Comparison of ENCODE assay signal across 8 mouse cellular contexts in the genomic region with DNA sequence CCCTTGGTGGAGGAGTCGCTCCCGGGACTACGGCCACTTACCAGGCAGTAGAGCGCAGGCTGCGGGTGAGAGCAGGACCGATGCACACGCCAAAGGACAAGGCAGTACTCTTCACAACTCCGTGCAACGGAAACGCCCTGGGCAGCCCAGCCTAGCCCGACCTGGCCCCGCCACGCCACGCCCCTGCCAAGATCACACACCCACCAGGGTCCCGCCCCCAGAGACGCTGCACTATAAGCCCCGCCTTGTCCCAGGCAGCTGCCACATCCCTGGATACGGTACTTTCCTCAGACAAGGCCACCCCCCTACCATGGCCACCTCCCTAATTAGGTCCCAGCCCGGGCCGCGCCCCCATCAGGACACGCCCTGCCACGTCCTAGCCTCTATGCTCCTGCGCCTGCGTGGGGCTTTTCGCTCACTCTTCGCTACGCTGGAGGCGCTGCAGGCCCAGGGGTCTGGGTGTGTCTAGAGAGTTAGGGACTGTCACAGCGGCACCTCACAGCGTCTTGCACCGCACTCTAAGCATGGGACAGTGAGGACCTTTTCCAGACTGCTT. TPM values are rescaled to one million over a fixed set of nuclear protein-coding genes. Genes with fewer than 3 reads are reported as not detected.
DNase-seq lines count a peak whose midpoint lies in the region; ATAC-seq and TF ChIP-seq lines count a peak whose summit lies in the region.

Gene Anxa5, minus strand, starts transcription at position 363 of the 556 bp plus-strand sequence.
Gene 1810062G17Rik, plus strand, starts transcription at position 406 of the 556 bp plus-strand sequence.

- H3K27me3 ChIP-seq in embryonic facial prominence, embryonic 15.5 days, result no peaks in the 10 kb centered on the region
- no peaks in the 10 kb centered on the region for H3K27me3 ChIP-seq in limb, embryonic 14.5 days (ENCODE audit: control insufficient read depth, insufficient read depth, low read length)
- H3K27me3 ChIP-seq in midbrain, postnatal 0 days (ENCODE audit: insufficient read depth, low read length), result no peaks in the 10 kb centered on the region

- peak; percentile 44; the same call in 1 of the 2 replicates for TF ChIP-seq CTCF in bone marrow, adult 2 months (IDR thresholded peaks at IDR 0.05; ENCODE audit: control insufficient read depth, insufficient read depth, low read length)
- TF ChIP-seq CTCF in midbrain, postnatal 0 days (IDR thresholded peaks at IDR 0.05), result peak; percentile 67

- 1% methylated on average over 32 of the region's 32 CpGs for WGBS in bone marrow, adult 2 months
- WGBS in embryonic facial prominence, embryonic 15.5 days, result under 1% methylated on average over 32 of the region's 32 CpGs
- WGBS in limb, embryonic 14.5 days, result under 1% methylated on average over 29 of the region's 32 CpGs
- under 1% methylated on average over 32 of the region's 32 CpGs for WGBS in midbrain, postnatal 0 days

- peak; percentile 99 for ATAC-seq in embryonic facial prominence, embryonic 15.5 days (ENCODE audit: insufficient number of reproducible peaks, low FRiP score, low TSS enrichment, low read depth)
- ATAC-seq in limb, embryonic 14.5 days (ENCODE audit: low FRiP score, low read depth), result peak; percentile 96
- peak; percentile 93 for ATAC-seq in midbrain, postnatal 0 days (ENCODE audit: low FRiP score)

- H3K4me1 ChIP-seq in bone marrow, adult 2 months (ENCODE audit: control insufficient read depth, insufficient read depth, low read length), result peaks cover 2% of the 10 kb centered on the region; the same call in 1 of the 2 replicates
- peaks cover 33% of the 10 kb centered on the region for H3K4me1 ChIP-seq in embryonic facial prominence, embryonic 15.5 days
- peaks cover 13% of the 10 kb centered on the region; the same call in 1 of the 2 replicates for H3K4me1 ChIP-seq in limb, embryonic 14.5 days (ENCODE audit: control insufficient read depth, insufficient read depth, low read length)
- H3K4me1 ChIP-seq in midbrain, postnatal 0 days (ENCODE audit: insufficient read depth, low read length), result 0 out of 2 replicates have a peak, but pooled peaks cover 7% of the 10 kb centered on the region

- H3K9ac ChIP-seq in embryonic facial prominence, embryonic 15.5 days, result peak within 1 kb of the TSS; percentile 84
- H3K9ac ChIP-seq in limb, embryonic 14.5 days (ENCODE audit: low read depth, low read length, severe bottlenecking), result peak within 1 kb of the TSS; percentile 75
- peak within 1 kb of the TSS; percentile 57 for H3K9ac ChIP-seq in midbrain, postnatal 0 days (replicated peaks; ENCODE audit: low read length, poor library complexity, severe bottlenecking)

- H3K4me3 ChIP-seq in bone marrow, adult 2 months (replicated peaks; ENCODE audit: control insufficient read depth, low read depth, low read length), result peak within 1 kb of the TSS; percentile 77
- peak within 1 kb of the TSS; percentile 81 for H3K4me3 ChIP-seq in embryonic facial prominence, embryonic 15.5 days (replicated peaks)
- peak within 1 kb of the TSS; percentile 77 for H3K4me3 ChIP-seq in limb, embryonic 14.5 days (replicated peaks; ENCODE audit: low read length)
- H3K4me3 ChIP-seq in midbrain, postnatal 0 days (ENCODE audit: low read depth, low read length), result peak within 1 kb of the TSS; percentile 51

- H3K9me3 ChIP-seq in embryonic facial prominence, embryonic 15.5 days (replicated peaks), result no peaks in the 10 kb centered on the region
- H3K9me3 ChIP-seq in limb, embryonic 14.5 days (ENCODE audit: control insufficient read depth, low read length), result no peaks in the 10 kb centered on the region
- H3K9me3 ChIP-seq in midbrain, postnatal 0 days (ENCODE audit: low read length), result no peaks in the 10 kb centered on the region

- no peaks in the 10 kb centered on the region for H3K36me3 ChIP-seq in embryonic facial prominence, embryonic 15.5 days
- no peaks in the 10 kb centered on the region for H3K36me3 ChIP-seq in limb, embryonic 14.5 days (ENCODE audit: control insufficient read depth, insufficient read depth, low read length)
- no peaks in the 10 kb centered on the region for H3K36me3 ChIP-seq in midbrain, postnatal 0 days (ENCODE audit: insufficient read depth, low read length)

- DNase-seq in 416B (ENCODE audit: low read depth), result peak; percentile 99
- peak; percentile 99 for DNase-seq in heart, adult 8-10 months (ENCODE audit: low spot score)
- peak; percentile 98 for DNase-seq in kidney, adult 9 months
- peak; percentile 96 for DNase-seq in limb, embryonic 14.5 days (ENCODE audit: low spot score)
- peak; percentile 89 for DNase-seq in midbrain, postnatal 0 days (ENCODE audit: low spot score)
- DNase-seq in spleen, postnatal 14 days (ENCODE audit: low spot score in 2 of 2), result peak; percentile 81 to 85

- peak; percentile 81 for TF ChIP-seq POLR2A in bone marrow, adult 2 months (IDR thresholded peaks at IDR 0.05; ENCODE audit: borderline replicate concordance, control insufficient read depth, low read depth, low read length)
- TF ChIP-seq POLR2A in limb, embryonic 14.5 days (IDR thresholded peaks at IDR 0.05; ENCODE audit: borderline replicate concordance, extremely low read depth, insufficient read depth, insufficient read length), result peak; percentile 90; the same call in 1 of the 2 replicates

- H3K27ac ChIP-seq in bone marrow, adult 2 months (ENCODE audit: control insufficient read depth, insufficient read depth, low read depth, low read length, poor library complexity), result peak within 1 kb of the TSS; percentile 80
- peak within 1 kb of the TSS; percentile 96 for H3K27ac ChIP-seq in embryonic facial prominence, embryonic 15.5 days (replicated peaks)
- H3K27ac ChIP-seq in limb, embryonic 14.5 days (replicated peaks; ENCODE audit: low read depth, low read length), result peak within 1 kb of the TSS; percentile 92
- peak within 1 kb of the TSS; percentile 59; the same call in 1 of the 2 replicates for H3K27ac ChIP-seq in midbrain, postnatal 0 days (ENCODE audit: low read depth, low read length)

- peak within 1 kb of the TSS; percentile 63 for H3K4me2 ChIP-seq in embryonic facial prominence, embryonic 15.5 days (replicated peaks)
- H3K4me2 ChIP-seq in limb, embryonic 14.5 days (replicated peaks; ENCODE audit: low read depth, low read length, severe bottlenecking), result peak within 1 kb of the TSS; percentile 89
- H3K4me2 ChIP-seq in midbrain, postnatal 0 days (ENCODE audit: low read depth, low read length, poor library complexity, severe bottlenecking), result peak within 1 kb of the TSS; percentile 99

RNA-seq across cellular contexts. Expression of gene Anxa5, which starts in this region (rescaled TPM):
- 43.5 and 45.1 TPM in 2 replicates for polyA plus RNA-seq in bone marrow, adult 2 months (2011; ENCODE audit: insufficient read depth, insufficient read length, low replicate concordance, missing spikeins)
- 530 and 536 TPM in 2 replicates for polyA plus RNA-seq in embryonic facial prominence, embryonic 15.5 days (2015; fragmentation: Nextera tagmentation; extraction: Ambion mirVana)
- 100 to 1,000 TPM; 107 to 114 (median 108) TPM for total RNA-seq in heart, adult 8-10 months (2022)
- polyA plus RNA-seq in limb, embryonic 14.5 days (2012; rRNA removed), result 348 and 392 TPM in 2 replicates
- polyA plus RNA-seq in limb, embryonic 14.5 days (2014; fragmentation: Nextera tagmentation; extraction: Ambion mirVana), result 423 and 449 TPM in 2 replicates
- 27.9 and 28.2 TPM in 2 replicates for total RNA-seq in midbrain, postnatal 0 days (2014; rRNA removed)
- 43.1 and 48.4 TPM in 2 replicates for polyA plus RNA-seq in midbrain, postnatal 0 days (2015; fragmentation: Nextera tagmentation; extraction: Ambion mirVana)

RNA-seq across cellular contexts. Expression of gene 1810062G17Rik, which starts in this region (rescaled TPM):
- not detected in 2 replicates for polyA plus RNA-seq in bone marrow, adult 2 months (2011; ENCODE audit: insufficient read depth, insufficient read length, low replicate concordance, missing spikeins)
- polyA plus RNA-seq in embryonic facial prominence, embryonic 15.5 days (2015; fragmentation: Nextera tagmentation; extraction: Ambion mirVana), result 2.7 and 3.0 TPM in 2 replicates
- total RNA-seq in heart, adult 8-10 months (2022), result under 1 TPM in 2 of 4 experiments, not detected in 2; 0.32 to 0.87 TPM
- polyA plus RNA-seq in limb, embryonic 14.5 days (2012; rRNA removed), result 2.0 and 2.3 TPM in 2 replicates
- 2.0 and 2.3 TPM in 2 replicates for polyA plus RNA-seq in limb, embryonic 14.5 days (2014; fragmentation: Nextera tagmentation; extraction: Ambion mirVana)
- not detected in 2 replicates for total RNA-seq in midbrain, postnatal 0 days (2014; rRNA removed)
- 0.23 and 0.44 TPM in 2 replicates for polyA plus RNA-seq in midbrain, postnatal 0 days (2015; fragmentation: Nextera tagmentation; extraction: Ambion mirVana)

Comparison
In these comparisons a context has a peak if more than half of its experiments do, and no peak if none do; other contexts are left out.
1. Peak in every context shown above with its lines: DNase-seq, ATAC-seq, H3K4me3 ChIP-seq and H3K27ac ChIP-seq.